Mouse (Mus musculus): Measurements from ENCODE around the gene Syt1. TPM values are rescaled to one million over a fixed set of nuclear protein-coding genes. Genes with fewer than 3 reads are reported as not detected.

Syt1 gene
- polyA plus RNA-seq, 2 experiments = 0.84 to 1.1 TPM

- Histone ChIP-seq H3K27ac (replicated peaks; ENCODE audit: low read depth, low read length) (no peak overlapping the region), H3K4me3 (replicated peaks; ENCODE audit: low read length) (no peak overlapping the region), H3K4me2 (replicated peaks; ENCODE audit: low read depth, low read length, severe bottlenecking) (no peak overlapping the region), H3K36me3 (ENCODE audit: control insufficient read depth, insufficient read depth, low read length) (no peaks in the 10 kb centered on the region), H3K9ac (ENCODE audit: low read depth, low read length, severe bottlenecking) (no peak overlapping the region), H3K4me1 (ENCODE audit: control insufficient read depth, insufficient read depth, low read length) (peaks cover 2% of the 10 kb centered on the region; the same call in 1 of the 2 replicates), H3K27me3 (ENCODE audit: control insufficient read depth, insufficient read depth, low read length) (no peaks in the 10 kb centered on the region), H3K9me3 (ENCODE audit: control insufficient read depth, low read length) (no peaks in the 10 kb centered on the region)
- ATAC-seq (ENCODE audit: low FRiP score, low read depth) = no peak
- WGBS = 63% methylated on average over 4 of the region's 4 CpGs
- DNase-seq (ENCODE audit: low spot score) = no peak
- no peak for TF ChIP-seq POLR2A (IDR thresholded peaks at IDR 0.05; ENCODE audit: borderline replicate concordance, extremely low read depth, insufficient read depth, insufficient read length)
These were observed 479.7 kb downstream of the Syt1 start for GRCm38 (mm10) chr10:108531111-108531510.

- H3K27ac ChIP-seq (replicated peaks; ENCODE audit: low read depth, low read length) = no peak overlapping the region
- no peak for DNase-seq (ENCODE audit: low spot score)
- H3K4me1 ChIP-seq (ENCODE audit: control insufficient read depth, insufficient read depth, low read length) = peaks cover 2% of the 10 kb centered on the region; the same call in 1 of the 2 replicates
- H3K27me3 ChIP-seq (ENCODE audit: control insufficient read depth, insufficient read depth, low read length) = no peaks in the 10 kb centered on the region
- ATAC-seq (ENCODE audit: low FRiP score, low read depth) = no peak
- H3K4me2 ChIP-seq (replicated peaks; ENCODE audit: low read depth, low read length, severe bottlenecking) = no peak overlapping the region
- no peak for TF ChIP-seq POLR2A (IDR thresholded peaks at IDR 0.05; ENCODE audit: borderline replicate concordance, extremely low read depth, insufficient read depth, insufficient read length)
- 91% methylated on average over 7 of the region's 7 CpGs for WGBS
- no peak overlapping the region for H3K9ac ChIP-seq (ENCODE audit: low read depth, low read length, severe bottlenecking)
- no peaks in the 10 kb centered on the region for H3K9me3 ChIP-seq (ENCODE audit: control insufficient read depth, low read length)
- no peak overlapping the region for H3K4me3 ChIP-seq (replicated peaks; ENCODE audit: low read length)
- no peaks in the 10 kb centered on the region for H3K36me3 ChIP-seq (ENCODE audit: control insufficient read depth, insufficient read depth, low read length)
These were observed 482.4 kb downstream of the Syt1 start for GRCm38 (mm10) chr10:108528338-108528737.

- H3K4me2 ChIP-seq (replicated peaks; ENCODE audit: low read depth, low read length, severe bottlenecking) = no peak overlapping the region
- TF ChIP-seq POLR2A (IDR thresholded peaks at IDR 0.05; ENCODE audit: borderline replicate concordance, extremely low read depth, insufficient read depth, insufficient read length) = no peak
- H3K9me3 ChIP-seq (ENCODE audit: control insufficient read depth, low read length) = no peaks in the 10 kb centered on the region
- no peak for ATAC-seq (ENCODE audit: low FRiP score, low read depth)
- H3K9ac ChIP-seq (ENCODE audit: low read depth, low read length, severe bottlenecking) = no peak overlapping the region
- H3K36me3 ChIP-seq (ENCODE audit: control insufficient read depth, insufficient read depth, low read length) = no peaks in the 10 kb centered on the region
- H3K27me3 ChIP-seq (ENCODE audit: control insufficient read depth, insufficient read depth, low read length) = no peaks in the 10 kb centered on the region
- 89% methylated on average over 11 of the region's 11 CpGs for WGBS
- H3K27ac ChIP-seq (replicated peaks; ENCODE audit: low read depth, low read length) = no peak overlapping the region
- H3K4me3 ChIP-seq (replicated peaks; ENCODE audit: low read length) = no peak overlapping the region
- H3K4me1 ChIP-seq (ENCODE audit: control insufficient read depth, insufficient read depth, low read length) = no peaks in the 10 kb centered on the region
- no peak for DNase-seq (ENCODE audit: low spot score)
These were observed 485.3 kb downstream of the Syt1 start for GRCm38 (mm10) chr10:108525506-108525905.

GRCm38 (mm10) chr10:108524306-108525029 lies 486.3 kb downstream of the Syt1 start:
- Histone ChIP-seq H3K27ac (replicated peaks; ENCODE audit: low read depth, low read length) (no peak overlapping the region), H3K9ac (ENCODE audit: low read depth, low read length, severe bottlenecking) (no peak overlapping the region), H3K36me3 (ENCODE audit: control insufficient read depth, insufficient read depth, low read length) (no peaks in the 10 kb centered on the region), H3K9me3 (ENCODE audit: control insufficient read depth, low read length) (no peaks in the 10 kb centered on the region), H3K4me2 (replicated peaks; ENCODE audit: low read depth, low read length, severe bottlenecking) (no peak overlapping the region), H3K4me1 (ENCODE audit: control insufficient read depth, insufficient read depth, low read length) (no peaks in the 10 kb centered on the region), H3K27me3 (ENCODE audit: control insufficient read depth, insufficient read depth, low read length) (no peaks in the 10 kb centered on the region), H3K4me3 (replicated peaks; ENCODE audit: low read length) (no peak overlapping the region)
- TF ChIP-seq POLR2A (IDR thresholded peaks at IDR 0.05; ENCODE audit: borderline replicate concordance, extremely low read depth, insufficient read depth, insufficient read length) = no peak
- DNase-seq (ENCODE audit: low spot score) (no peak), ATAC-seq (ENCODE audit: low FRiP score, low read depth) (no peak; the same call in 1 of the 2 replicates)
- 51% methylated on average over 6 of the region's 6 CpGs for WGBS

GRCm38 (mm10) chr10:108519156-108519555 lies 491.6 kb downstream of the Syt1 start:
- no peak for TF ChIP-seq POLR2A (IDR thresholded peaks at IDR 0.05; ENCODE audit: borderline replicate concordance, extremely low read depth, insufficient read depth, insufficient read length)
- Histone ChIP-seq H3K27me3 (ENCODE audit: control insufficient read depth, insufficient read depth, low read length) (no peaks in the 10 kb centered on the region), H3K4me1 (ENCODE audit: control insufficient read depth, insufficient read depth, low read length) (no peaks in the 10 kb centered on the region), H3K9ac (ENCODE audit: low read depth, low read length, severe bottlenecking) (no peak overlapping the region), H3K4me3 (replicated peaks; ENCODE audit: low read length) (no peak overlapping the region), H3K9me3 (ENCODE audit: control insufficient read depth, low read length) (no peaks in the 10 kb centered on the region), H3K27ac (replicated peaks; ENCODE audit: low read depth, low read length) (no peak overlapping the region), H3K36me3 (ENCODE audit: control insufficient read depth, insufficient read depth, low read length) (no peaks in the 10 kb centered on the region), H3K4me2 (replicated peaks; ENCODE audit: low read depth, low read length, severe bottlenecking) (no peak overlapping the region)
- DNase-seq (ENCODE audit: low spot score) (no peak), ATAC-seq (ENCODE audit: low FRiP score, low read depth) (no peak)
- 25% methylated on average over 6 of the region's 6 CpGs for WGBS
